In genomic region chr12:11608733-11609132, GRCm38 (mm10) we compare ENCODE assay signal across 26 mouse cellular contexts.
DNase-seq lines count a peak whose midpoint lies in the region; ATAC-seq and TF ChIP-seq lines count a peak whose summit lies in the region.
"Had no signal": no experiment of that assay in that cellular context is flagged by ENCODE, and none has a peak within 500 bp of the region (broad histone marks: within the 10 kb centered on the region; RNA-seq: fewer than 3 reads in every experiment).

No protein-coding gene starts in this region.

- H3K4me1 ChIP-seq in liver, adult 2 months (ENCODE audit: control insufficient read depth, insufficient read depth, low read length) = peaks cover 2% of the 10 kb centered on the region; the same call in 1 of the 2 replicates
- H3K4me1 ChIP-seq in liver, embryonic 12.5 days = no peaks in the 10 kb centered on the region
- H3K4me1 ChIP-seq: embryonic facial prominence, embryonic 12.5 days; embryonic facial prominence, embryonic 15.5 days; forebrain, embryonic 12.5 days; forebrain, embryonic 15.5 days; heart, embryonic 12.5 days; heart, embryonic 15.5 days; hindbrain, embryonic 10.5 days; hindbrain, embryonic 13.5 days; intestine, embryonic 15.5 days had no signal

- no peak for ATAC-seq in liver, embryonic 12.5 days
- ATAC-seq: CD4-positive, CD25-positive, alpha-beta regulatory T cell, adult 4 months; forebrain, embryonic 15.5 days; hindbrain, embryonic 16.5 days; intestine, embryonic 15.5 days had no signal

- TF ChIP-seq POLR2A in liver, adult 2 months (IDR thresholded peaks at IDR 0.05; ENCODE audit: extremely low read depth, insufficient read depth, low read length) = no peak

- H3K9me3 ChIP-seq in liver, embryonic 12.5 days (replicated peaks) = no peaks in the 10 kb centered on the region
- H3K9me3 ChIP-seq: embryonic facial prominence, embryonic 12.5 days; embryonic facial prominence, embryonic 15.5 days; forebrain, embryonic 12.5 days; forebrain, embryonic 15.5 days; heart, embryonic 12.5 days; heart, embryonic 15.5 days; hindbrain, embryonic 10.5 days; hindbrain, embryonic 13.5 days; intestine, embryonic 15.5 days had no signal

- no peaks in the 10 kb centered on the region for H3K27me3 ChIP-seq in liver, adult 2 months (ENCODE audit: control insufficient read depth, insufficient read depth, low read length)
- H3K27me3 ChIP-seq in liver, embryonic 12.5 days (replicated peaks) = no peaks in the 10 kb centered on the region
- H3K27me3 ChIP-seq: embryonic facial prominence, embryonic 12.5 days; embryonic facial prominence, embryonic 15.5 days; forebrain, embryonic 12.5 days; forebrain, embryonic 15.5 days; heart, embryonic 12.5 days; heart, embryonic 15.5 days; hindbrain, embryonic 13.5 days; intestine, embryonic 15.5 days had no signal

- H3K79me2 ChIP-seq in liver, adult 2 months (ENCODE audit: control insufficient read depth, insufficient read depth, low read length) = no peaks in the 10 kb centered on the region

- no peak for TF ChIP-seq CTCF in liver, adult 2 months (IDR thresholded peaks at IDR 0.05; ENCODE audit: low read depth, low read length)

- no peaks in the 10 kb centered on the region for H3K36me3 ChIP-seq in liver, adult 2 months (ENCODE audit: control insufficient read depth, insufficient read depth, low read length)
- no peaks in the 10 kb centered on the region for H3K36me3 ChIP-seq in liver, embryonic 12.5 days
- H3K36me3 ChIP-seq: embryonic facial prominence, embryonic 12.5 days; embryonic facial prominence, embryonic 15.5 days; forebrain, embryonic 12.5 days; forebrain, embryonic 15.5 days; heart, embryonic 12.5 days; heart, embryonic 15.5 days; hindbrain, embryonic 10.5 days; hindbrain, embryonic 13.5 days; intestine, embryonic 15.5 days had no signal

- H3K4me3 ChIP-seq in liver, adult 2 months (ENCODE audit: insufficient read depth, low read depth, low read length) = no peak overlapping the region
- no peak overlapping the region for H3K4me3 ChIP-seq in liver, embryonic 12.5 days
- H3K4me3 ChIP-seq: embryonic facial prominence, embryonic 12.5 days; embryonic facial prominence, embryonic 15.5 days; erythroblast, embryonic 14.5 days; forebrain, embryonic 12.5 days; forebrain, embryonic 15.5 days; heart, embryonic 12.5 days; heart, embryonic 15.5 days; hindbrain, embryonic 10.5 days; hindbrain, embryonic 13.5 days; intestine, embryonic 15.5 days had no signal

- no peak overlapping the region for H3K27ac ChIP-seq in liver, adult 2 months (replicated peaks; ENCODE audit: insufficient read depth, low read depth, low read length)
- no peak overlapping the region for H3K27ac ChIP-seq in liver, embryonic 12.5 days
- H3K27ac ChIP-seq: embryonic facial prominence, embryonic 12.5 days; embryonic facial prominence, embryonic 15.5 days; forebrain, embryonic 12.5 days; forebrain, embryonic 15.5 days; heart, embryonic 15.5 days; hindbrain, embryonic 10.5 days; hindbrain, embryonic 13.5 days; intestine, embryonic 15.5 days had no signal

- no peak overlapping the region for H3K4me2 ChIP-seq in liver, embryonic 12.5 days
- H3K4me2 ChIP-seq: embryonic facial prominence, embryonic 12.5 days; embryonic facial prominence, embryonic 15.5 days; forebrain, embryonic 12.5 days; forebrain, embryonic 15.5 days; heart, embryonic 12.5 days; heart, embryonic 15.5 days; hindbrain, embryonic 13.5 days; intestine, embryonic 15.5 days had no signal

- H3K9ac ChIP-seq in liver, adult 2 months (ENCODE audit: low read depth, low read length) = no peak overlapping the region
- no peak overlapping the region for H3K9ac ChIP-seq in liver, embryonic 12.5 days
- H3K9ac ChIP-seq: embryonic facial prominence, embryonic 12.5 days; embryonic facial prominence, embryonic 15.5 days; forebrain, embryonic 12.5 days; forebrain, embryonic 15.5 days; heart, embryonic 12.5 days; heart, embryonic 15.5 days; hindbrain, embryonic 13.5 days; intestine, embryonic 15.5 days had no signal

- DNase-seq in liver, adult 2 months (ENCODE audit: extremely low read depth, low read depth, low spot score) = peak; percentile 90
- peak; percentile 5 to 31 for DNase-seq in cerebellum, adult 18-20 months
- DNase-seq in cerebellum, postnatal 10 days = peak; percentile 16 to 19
- no peak for DNase-seq in layer of hippocampus, postnatal 25 days (ENCODE audit: extremely low spot score in 1 of 2, low spot score in 1 of 2)
- no peak for DNase-seq in testis, postnatal 10 days (ENCODE audit: low spot score)
- DNase-seq in kidney, postnatal 10 days = no peak
- DNase-seq: adrenal gland, adult 2 months; adrenal gland, postnatal 14 days; gastrocnemius, postnatal 25 days; heart, adult 18-20 months; heart, postnatal 10 days; heart, postnatal 36 days; kidney, adult 11 months had no signal

Comparison
In these comparisons a context has a peak if more than half of its experiments do, and no peak if none do; other contexts are left out.
1. DNase-seq: peak in liver, adult 2 months (single experiment), cerebellum, adult 18-20 months (2 of 2) and cerebellum, postnatal 10 days (2 of 2); none in layer of hippocampus, postnatal 25 days (0 of 2), testis, postnatal 10 days (single experiment) and kidney, postnatal 10 days (single experiment).